ENCODE assay signal across 16 mouse cellular contexts in genomic region chr13:100962811-100963540, GRCm38 (mm10).
DNase-seq lines count a peak whose midpoint lies in the region; ATAC-seq and TF ChIP-seq lines count a peak whose summit lies in the region.
"Had no signal": no experiment of that assay in that cellular context is flagged by ENCODE, and none has a peak within 500 bp of the region (broad histone marks: within the 10 kb centered on the region; RNA-seq: fewer than 3 reads in every experiment).

No protein-coding gene starts in this region.

- ATAC-seq in forebrain, embryonic 15.5 days (replicated peaks), result peak; percentile 92
- no peak for ATAC-seq in forebrain, embryonic 11.5 days (replicated peaks; ENCODE audit: low FRiP score)
- peak; percentile 19; the same call in 1 of the 2 replicates for ATAC-seq in kidney, embryonic 16.5 days (ENCODE audit: low FRiP score, low TSS enrichment)
- no peak for ATAC-seq in erythroblast, adult 5-6 weeks (replicated peaks; ENCODE audit: low FRiP score, poor library complexity, severe bottlenecking)
- ATAC-seq: liver, postnatal 0 days had no signal

- H3K36me3 ChIP-seq in forebrain, embryonic 15.5 days, result no peaks in the 10 kb centered on the region
- H3K36me3 ChIP-seq in forebrain, embryonic 11.5 days (ENCODE audit: control insufficient read depth, insufficient read depth, low read length), result no peaks in the 10 kb centered on the region
- no peaks in the 10 kb centered on the region for H3K36me3 ChIP-seq in kidney, embryonic 16.5 days (ENCODE audit: insufficient read depth, low read length)
- H3K36me3 ChIP-seq: embryonic facial prominence, embryonic 12.5 days; limb, embryonic 12.5 days; midbrain, embryonic 12.5 days had no signal

- no peak overlapping the region for H3K9ac ChIP-seq in forebrain, embryonic 15.5 days (replicated peaks)
- H3K9ac ChIP-seq in forebrain, embryonic 11.5 days (ENCODE audit: low read length), result no peak overlapping the region
- no peak overlapping the region for H3K9ac ChIP-seq in kidney, embryonic 16.5 days (replicated peaks; ENCODE audit: low read length)
- H3K9ac ChIP-seq: embryonic facial prominence, embryonic 12.5 days; limb, embryonic 12.5 days; liver, postnatal 0 days; midbrain, embryonic 12.5 days had no signal

- no peak overlapping the region for H3K4me3 ChIP-seq in forebrain, embryonic 15.5 days
- H3K4me3 ChIP-seq in forebrain, embryonic 11.5 days (ENCODE audit: low read depth, low read length), result no peak overlapping the region
- H3K4me3 ChIP-seq in kidney, embryonic 16.5 days (ENCODE audit: low read length), result no peak overlapping the region
- H3K4me3 ChIP-seq in layer of hippocampus, adult 2 months, result no peak overlapping the region
- H3K4me3 ChIP-seq: embryonic facial prominence, embryonic 12.5 days; limb, embryonic 12.5 days; midbrain, embryonic 12.5 days had no signal

- no peaks in the 10 kb centered on the region for H3K4me1 ChIP-seq in forebrain, embryonic 15.5 days
- H3K4me1 ChIP-seq in forebrain, embryonic 11.5 days (replicated peaks; ENCODE audit: control insufficient read depth, insufficient read depth, low read length), result no peaks in the 10 kb centered on the region
- H3K4me1 ChIP-seq in kidney, embryonic 16.5 days (ENCODE audit: insufficient read depth, low read length), result no peaks in the 10 kb centered on the region
- H3K4me1 ChIP-seq: embryonic facial prominence, embryonic 12.5 days; limb, embryonic 12.5 days; midbrain, embryonic 12.5 days had no signal

- H3K9me3 ChIP-seq in forebrain, embryonic 15.5 days, result no peaks in the 10 kb centered on the region
- H3K9me3 ChIP-seq in forebrain, embryonic 11.5 days (ENCODE audit: control insufficient read depth, low read length), result no peaks in the 10 kb centered on the region
- H3K9me3 ChIP-seq in kidney, embryonic 16.5 days (ENCODE audit: low read length), result no peaks in the 10 kb centered on the region
- H3K9me3 ChIP-seq: embryonic facial prominence, embryonic 12.5 days; limb, embryonic 12.5 days; midbrain, embryonic 12.5 days had no signal

- TF ChIP-seq POLR2A in brain, embryonic 14.5 days (IDR thresholded peaks at IDR 0.05; ENCODE audit: borderline replicate concordance, extremely low read depth, insufficient read depth, insufficient read length, poor library complexity, severe bottlenecking), result no peak

- TF ChIP-seq CTCF in brain, embryonic 14.5 days (IDR thresholded peaks at IDR 0.05; ENCODE audit: borderline replicate concordance, extremely low read depth, insufficient read depth, insufficient read length), result no peak
- TF ChIP-seq CTCF in layer of hippocampus, adult 2 months (conservative IDR thresholded peaks at IDR 0.05), result no peak

- H3K27me3 ChIP-seq in forebrain, embryonic 15.5 days, result no peaks in the 10 kb centered on the region
- H3K27me3 ChIP-seq in forebrain, embryonic 11.5 days (ENCODE audit: control insufficient read depth, insufficient read depth, low read length), result no peaks in the 10 kb centered on the region
- no peaks in the 10 kb centered on the region for H3K27me3 ChIP-seq in kidney, embryonic 16.5 days (ENCODE audit: insufficient read depth, low read length)
- H3K27me3 ChIP-seq: embryonic facial prominence, embryonic 12.5 days; limb, embryonic 12.5 days; midbrain, embryonic 12.5 days had no signal

- DNase-seq in forebrain, embryonic 11.5 days (ENCODE audit: low spot score), result no peak
- no peak for DNase-seq in kidney, adult 8-10 months
- peak; percentile 91 for DNase-seq in brain, embryonic 14.5 days (ENCODE audit: low read depth)
- DNase-seq in layer of hippocampus, adult 2 months (ENCODE audit: low spot score in 2 of 2), result peak; percentile 66 to 71
- DNase-seq in thymus, adult 18-20 months, result no peak
- DNase-seq: gastrocnemius, postnatal 36 days; liver, postnatal 0 days; lung, postnatal 36 days; spleen, adult 18-20 months; thymus, postnatal 4 days had no signal

- 36% methylated on average over 4 of the region's 4 CpGs for WGBS in forebrain, embryonic 15.5 days
- WGBS in forebrain, embryonic 11.5 days, result 85% methylated on average over 4 of the region's 4 CpGs
- 80% methylated on average over 4 of the region's 4 CpGs for WGBS in kidney, embryonic 16.5 days

- H3K27ac ChIP-seq in forebrain, embryonic 15.5 days (replicated peaks), result peak overlapping the region; percentile 39; the same call in 1 of the 2 replicates
- no peak overlapping the region for H3K27ac ChIP-seq in forebrain, embryonic 11.5 days (ENCODE audit: low read depth, low read length)
- no peak overlapping the region for H3K27ac ChIP-seq in kidney, embryonic 16.5 days (ENCODE audit: low read length)
- H3K27ac ChIP-seq in layer of hippocampus, adult 2 months, result peak overlapping the region; percentile 71
- H3K27ac ChIP-seq: embryonic facial prominence, embryonic 12.5 days; limb, embryonic 12.5 days; midbrain, embryonic 12.5 days had no signal

- no peak overlapping the region for H3K4me2 ChIP-seq in forebrain, embryonic 15.5 days (replicated peaks)
- H3K4me2 ChIP-seq in forebrain, embryonic 11.5 days (ENCODE audit: low read depth, low read length, severe bottlenecking), result no peak overlapping the region
- no peak overlapping the region for H3K4me2 ChIP-seq in kidney, embryonic 16.5 days (replicated peaks; ENCODE audit: low read depth, low read length)
- H3K4me2 ChIP-seq: embryonic facial prominence, embryonic 12.5 days; limb, embryonic 12.5 days; midbrain, embryonic 12.5 days had no signal

Comparison
In these comparisons a context has a peak if more than half of its experiments do, and no peak if none do; other contexts are left out.
1. ATAC-seq: peak in forebrain, embryonic 15.5 days (single experiment) and kidney, embryonic 16.5 days (single experiment); none in forebrain, embryonic 11.5 days (single experiment) and erythroblast, adult 5-6 weeks (single experiment).
2. H3K27ac ChIP-seq: peak in forebrain, embryonic 15.5 days (single experiment) and layer of hippocampus, adult 2 months (single experiment); none in forebrain, embryonic 11.5 days (single experiment) and kidney, embryonic 16.5 days (single experiment).
3. DNase-seq: peak in brain, embryonic 14.5 days (single experiment) and layer of hippocampus, adult 2 months (2 of 2); none in forebrain, embryonic 11.5 days (single experiment), kidney, adult 8-10 months (0 of 2) and thymus, adult 18-20 months (0 of 2).